ENCODE assay signal across 24 mouse cellular contexts in genomic region chr6:51369771-51370170, GRCm38 (mm10).
A peak's percentile ranks its signal among the peaks of the same experiment; 100 is the strongest.
DNase-seq lines count a peak whose midpoint lies in the region; ATAC-seq and TF ChIP-seq lines count a peak whose summit lies in the region.
"Had no signal": no experiment of that assay in that cellular context is flagged by ENCODE, and none has a peak within 500 bp of the region (broad histone marks: within the 10 kb centered on the region; RNA-seq: fewer than 3 reads in every experiment).

No protein-coding gene starts in this region.

- DNase-seq in forebrain, embryonic 14.5 days (ENCODE audit: low spot score), result no peak
- DNase-seq in forebrain, postnatal 0 days, result no peak
- DNase-seq in brain, adult 2 months (ENCODE audit: low read depth, low spot score), result peak; percentile 26
- DNase-seq in limb, embryonic 14.5 days (ENCODE audit: low spot score), result no peak
- no peak for DNase-seq in kidney, postnatal 4 days
- DNase-seq in layer of hippocampus, postnatal 14 days (ENCODE audit: low spot score in 2 of 2), result no peak
- DNase-seq: adrenal gland, postnatal 14 days; cerebellum, adult 11 months; cerebellum, adult 9-11 months; gastrocnemius, postnatal 25 days; kidney, adult 8-10 months; kidney, postnatal 10 days; layer of hippocampus, postnatal 36 days; lung, embryonic 14.5 days; thymus, adult 18-20 months; thymus, postnatal 36 days had no signal

- no peak overlapping the region for H3K4me3 ChIP-seq in forebrain, embryonic 14.5 days (ENCODE audit: low read depth, low read length)
- H3K4me3 ChIP-seq in forebrain, postnatal 0 days (ENCODE audit: low read depth, low read length), result no peak overlapping the region
- H3K4me3 ChIP-seq in intestine, postnatal 0 days (ENCODE audit: low read depth, low read length), result no peak overlapping the region
- no peak overlapping the region for H3K4me3 ChIP-seq in intestine, embryonic 15.5 days (replicated peaks)
- H3K4me3 ChIP-seq in limb, embryonic 14.5 days (replicated peaks; ENCODE audit: low read length), result no peak overlapping the region
- H3K4me3 ChIP-seq: layer of hippocampus, adult 2 months; limb, embryonic 15.5 days; myocyte had no signal

- H3K9me3 ChIP-seq in forebrain, embryonic 14.5 days (replicated peaks; ENCODE audit: control insufficient read depth, low read length), result no peaks in the 10 kb centered on the region
- no peaks in the 10 kb centered on the region for H3K9me3 ChIP-seq in forebrain, postnatal 0 days (ENCODE audit: low read length)
- H3K9me3 ChIP-seq in intestine, postnatal 0 days (ENCODE audit: control insufficient read depth), result no peaks in the 10 kb centered on the region
- no peaks in the 10 kb centered on the region for H3K9me3 ChIP-seq in intestine, embryonic 15.5 days
- no peaks in the 10 kb centered on the region for H3K9me3 ChIP-seq in limb, embryonic 14.5 days (ENCODE audit: control insufficient read depth, low read length)
- H3K9me3 ChIP-seq: limb, embryonic 15.5 days had no signal

- H3K4me2 ChIP-seq in forebrain, embryonic 14.5 days (ENCODE audit: low read length), result no peak overlapping the region
- no peak overlapping the region for H3K4me2 ChIP-seq in forebrain, postnatal 0 days (ENCODE audit: low read depth)
- H3K4me2 ChIP-seq in intestine, postnatal 0 days (replicated peaks; ENCODE audit: low read depth), result no peak overlapping the region
- no peak overlapping the region for H3K4me2 ChIP-seq in intestine, embryonic 15.5 days (replicated peaks)
- H3K4me2 ChIP-seq in limb, embryonic 14.5 days (replicated peaks; ENCODE audit: low read depth, low read length, severe bottlenecking), result no peak overlapping the region
- H3K4me2 ChIP-seq: limb, embryonic 15.5 days; lung, embryonic 14.5 days had no signal

- no peak overlapping the region for H3K9ac ChIP-seq in forebrain, embryonic 14.5 days (ENCODE audit: low read length)
- no peak overlapping the region for H3K9ac ChIP-seq in forebrain, postnatal 0 days
- H3K9ac ChIP-seq in intestine, postnatal 0 days (ENCODE audit: low read depth, low read length), result no peak overlapping the region
- no peak overlapping the region for H3K9ac ChIP-seq in intestine, embryonic 15.5 days
- H3K9ac ChIP-seq in limb, embryonic 14.5 days (ENCODE audit: low read depth, low read length, severe bottlenecking), result no peak overlapping the region
- H3K9ac ChIP-seq: limb, embryonic 15.5 days; liver, embryonic 14.5 days; lung, embryonic 14.5 days had no signal

- no peaks in the 10 kb centered on the region for H3K36me3 ChIP-seq in forebrain, embryonic 14.5 days (ENCODE audit: control insufficient read depth, insufficient read depth, low read length)
- no peaks in the 10 kb centered on the region for H3K36me3 ChIP-seq in forebrain, postnatal 0 days (ENCODE audit: insufficient read depth)
- no peaks in the 10 kb centered on the region for H3K36me3 ChIP-seq in intestine, postnatal 0 days (ENCODE audit: control insufficient read depth, insufficient read depth)
- no peaks in the 10 kb centered on the region for H3K36me3 ChIP-seq in intestine, embryonic 15.5 days
- H3K36me3 ChIP-seq in limb, embryonic 14.5 days (ENCODE audit: control insufficient read depth, insufficient read depth, low read length), result no peaks in the 10 kb centered on the region
- H3K36me3 ChIP-seq: limb, embryonic 15.5 days had no signal

- ATAC-seq in forebrain, embryonic 14.5 days, result 0 out of 2 replicates have a peak, but pooled peaks have one; percentile 29
- no peak for ATAC-seq in forebrain, postnatal 0 days
- ATAC-seq in intestine, postnatal 0 days, result 0 out of 2 replicates have a peak, but pooled peaks have one; percentile 36
- ATAC-seq in intestine, embryonic 15.5 days, result no peak
- no peak for ATAC-seq in limb, embryonic 14.5 days (ENCODE audit: low FRiP score, low read depth)
- ATAC-seq: CD4-positive, CD25-positive, alpha-beta regulatory T cell, adult 4 months; midbrain, embryonic 16.5 days had no signal

- 28% methylated on average over 6 of the region's 6 CpGs for WGBS in forebrain, embryonic 14.5 days
- 18% methylated on average over 6 of the region's 6 CpGs for WGBS in forebrain, postnatal 0 days
- WGBS in intestine, postnatal 0 days, result 54% methylated on average over 6 of the region's 6 CpGs
- 67% methylated on average over 6 of the region's 6 CpGs for WGBS in intestine, embryonic 15.5 days
- WGBS in limb, embryonic 14.5 days, result 56% methylated on average over 6 of the region's 6 CpGs

- no peaks in the 10 kb centered on the region for H3K27me3 ChIP-seq in forebrain, embryonic 14.5 days (replicated peaks; ENCODE audit: control insufficient read depth, insufficient read depth, low read length)
- H3K27me3 ChIP-seq in forebrain, postnatal 0 days (ENCODE audit: insufficient read depth, low read length), result no peaks in the 10 kb centered on the region
- H3K27me3 ChIP-seq in intestine, postnatal 0 days (replicated peaks; ENCODE audit: control insufficient read depth, insufficient read depth, low read length), result no peaks in the 10 kb centered on the region
- no peaks in the 10 kb centered on the region for H3K27me3 ChIP-seq in intestine, embryonic 15.5 days (replicated peaks)
- no peaks in the 10 kb centered on the region for H3K27me3 ChIP-seq in limb, embryonic 14.5 days (ENCODE audit: control insufficient read depth, insufficient read depth, low read length)
- H3K27me3 ChIP-seq: limb, embryonic 15.5 days had no signal

- no peak for TF ChIP-seq CTCF in forebrain, postnatal 0 days (IDR thresholded peaks at IDR 0.05; ENCODE audit: low read depth)
- TF ChIP-seq CTCF in intestine, postnatal 0 days (IDR thresholded peaks at IDR 0.05; ENCODE audit: low read depth), result no peak

- H3K27ac ChIP-seq in forebrain, embryonic 14.5 days (ENCODE audit: low read depth, low read length), result peak overlapping the region; percentile 44
- no peak overlapping the region for H3K27ac ChIP-seq in forebrain, postnatal 0 days (ENCODE audit: low read depth, low read length)
- H3K27ac ChIP-seq in intestine, postnatal 0 days (ENCODE audit: low read depth, low read length), result no peak overlapping the region
- H3K27ac ChIP-seq in intestine, embryonic 15.5 days, result no peak overlapping the region
- H3K27ac ChIP-seq in limb, embryonic 14.5 days (replicated peaks; ENCODE audit: low read depth, low read length), result 0 out of 2 replicates have a peak overlapping the region, but pooled peaks have one; percentile 0
- H3K27ac ChIP-seq: layer of hippocampus, adult 2 months; limb, embryonic 15.5 days; liver, embryonic 14.5 days had no signal

- TF ChIP-seq POLR2A in limb, embryonic 14.5 days (IDR thresholded peaks at IDR 0.05; ENCODE audit: borderline replicate concordance, extremely low read depth, insufficient read depth, insufficient read length), result no peak

- peaks cover 6% of the 10 kb centered on the region for H3K4me1 ChIP-seq in forebrain, embryonic 14.5 days (ENCODE audit: control insufficient read depth, insufficient read depth, low read length)
- no peaks in the 10 kb centered on the region for H3K4me1 ChIP-seq in forebrain, postnatal 0 days (ENCODE audit: insufficient read depth)
- H3K4me1 ChIP-seq in intestine, postnatal 0 days (replicated peaks; ENCODE audit: control insufficient read depth, insufficient read depth, low read length), result no peaks in the 10 kb centered on the region
- no peaks in the 10 kb centered on the region for H3K4me1 ChIP-seq in intestine, embryonic 15.5 days (replicated peaks)
- peaks cover 14% of the 10 kb centered on the region; the same call in 1 of the 2 replicates for H3K4me1 ChIP-seq in limb, embryonic 14.5 days (ENCODE audit: control insufficient read depth, insufficient read depth, low read length)

Comparison
In these comparisons a context has a peak if more than half of its experiments do, and no peak if none do; other contexts are left out.
1. ATAC-seq: peak in forebrain, embryonic 14.5 days (single experiment) and intestine, postnatal 0 days (single experiment); none in forebrain, postnatal 0 days (single experiment), intestine, embryonic 15.5 days (single experiment) and limb, embryonic 14.5 days (single experiment).
2. H3K27ac ChIP-seq: peak in forebrain, embryonic 14.5 days (single experiment) and limb, embryonic 14.5 days (single experiment); none in forebrain, postnatal 0 days (single experiment), intestine, postnatal 0 days (single experiment) and intestine, embryonic 15.5 days (single experiment).